Mouse (Mus musculus): Measurements from ENCODE around the gene Akt2. TPM values are rescaled to one million over a fixed set of nuclear protein-coding genes. Genes with fewer than 3 reads are reported as not detected.
"Not testable (repeated sequence)": the region's sequence is repeated elsewhere in the genome, so short reads cannot be mapped to it uniquely, and the experiment has no call there.

The Akt2 gene
- total RNA-seq, 2 experiments from 2014 or later: 168 to 200 TPM

- no peak for DNase-seq
Observed at GRCm38 (mm10) chr7:27613751-27614499, 22.6 kb downstream of the Akt2 start.

DNA sequence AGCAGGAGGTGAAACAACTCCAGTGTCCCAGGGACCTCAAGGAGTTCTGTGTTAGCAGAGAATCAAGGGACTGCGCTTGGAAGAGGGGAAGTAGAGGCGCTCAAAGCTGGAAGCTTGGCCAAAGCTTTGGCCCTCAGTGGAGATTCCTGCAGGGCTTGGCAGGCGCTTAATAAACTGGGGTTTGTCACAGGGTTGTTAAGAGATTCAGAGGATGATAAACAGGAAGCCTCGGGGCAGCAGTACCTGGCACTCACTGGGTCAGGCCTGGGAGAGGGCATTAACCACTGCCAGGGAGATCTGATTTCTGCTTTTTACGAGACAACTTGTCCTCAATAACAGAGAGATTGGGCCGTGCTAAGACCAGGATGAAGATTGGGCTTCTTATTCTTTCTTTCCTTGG lies 29.7 kb downstream of the Akt2 start:
- no peak for DNase-seq

- DNase-seq: no peak
Observed at GRCm38 (mm10) chr7:27622234-27622633, 30.9 kb downstream of the Akt2 start.

DNA sequence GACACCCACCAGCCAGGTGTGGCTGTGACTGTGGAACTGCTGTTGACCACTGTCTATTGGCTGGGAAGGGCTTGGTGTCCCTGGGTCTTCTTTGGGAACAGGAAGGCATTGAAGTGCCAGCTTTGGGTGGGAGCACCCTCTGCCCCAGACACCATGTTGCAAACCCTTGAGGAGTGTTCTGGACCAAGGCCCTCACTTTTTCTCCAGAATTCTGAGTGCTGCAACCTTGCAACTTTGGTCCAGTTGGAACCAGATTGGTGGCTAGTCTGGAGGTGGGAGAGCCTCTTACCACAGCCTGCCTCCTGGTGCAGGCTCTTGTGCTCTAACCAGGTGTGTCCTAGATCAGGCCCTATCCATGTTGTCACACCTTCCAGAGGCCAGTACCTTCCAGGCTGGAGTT lies 33.6 kb downstream of the Akt2 start:
- DNase-seq: no peak

- no peak for DNase-seq
Observed at GRCm38 (mm10) chr7:27627707-27628106, 36.4 kb downstream of the Akt2 start.

DNA sequence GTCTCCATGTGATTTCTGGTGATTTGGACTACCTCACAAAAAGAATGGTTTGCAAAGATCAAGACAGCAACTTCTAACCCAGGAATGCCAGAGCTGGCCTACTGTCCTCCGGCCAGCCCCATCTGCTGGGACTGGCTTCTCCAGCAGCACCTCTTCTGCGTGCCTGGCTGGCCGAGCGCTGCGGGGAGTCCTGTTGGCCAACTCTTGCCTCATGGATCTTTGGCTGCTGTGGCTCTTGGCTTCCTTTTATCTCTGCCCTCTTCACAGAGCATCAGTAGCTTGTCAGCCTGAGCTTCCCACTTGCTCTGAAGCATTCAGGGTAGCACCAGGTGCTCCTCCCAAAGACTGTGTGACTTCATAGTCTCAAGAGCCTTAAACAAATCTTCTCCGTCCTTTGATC lies 36.8 kb downstream of the Akt2 start:
- peak; percentile 34 to 62 for DNase-seq

- not testable (repeated sequence) for DNase-seq
Observed at GRCm38 (mm10) chr7:27628816-27629215, 37.5 kb downstream of the Akt2 start.

DNA sequence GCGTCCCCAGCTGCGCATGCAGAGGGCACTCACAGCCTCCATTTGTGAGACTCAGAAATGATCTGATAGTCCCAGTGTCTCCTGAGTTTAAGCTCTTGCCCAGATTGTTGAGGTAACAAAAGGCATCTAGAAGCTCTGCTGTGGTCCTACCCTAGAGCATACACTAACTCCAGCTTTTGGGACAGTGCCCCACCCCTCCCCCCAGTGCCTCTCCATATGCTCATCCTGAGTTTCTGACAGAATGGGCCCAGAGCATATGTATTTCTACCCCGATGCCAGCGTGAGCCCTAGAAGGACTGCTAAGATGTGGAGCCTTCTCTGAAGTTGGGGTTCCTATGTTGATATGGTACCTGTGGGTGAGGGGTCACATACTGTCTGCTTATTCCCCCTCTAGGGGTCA lies 40.1 kb downstream of the Akt2 start:
- no peak for DNase-seq

DNA sequence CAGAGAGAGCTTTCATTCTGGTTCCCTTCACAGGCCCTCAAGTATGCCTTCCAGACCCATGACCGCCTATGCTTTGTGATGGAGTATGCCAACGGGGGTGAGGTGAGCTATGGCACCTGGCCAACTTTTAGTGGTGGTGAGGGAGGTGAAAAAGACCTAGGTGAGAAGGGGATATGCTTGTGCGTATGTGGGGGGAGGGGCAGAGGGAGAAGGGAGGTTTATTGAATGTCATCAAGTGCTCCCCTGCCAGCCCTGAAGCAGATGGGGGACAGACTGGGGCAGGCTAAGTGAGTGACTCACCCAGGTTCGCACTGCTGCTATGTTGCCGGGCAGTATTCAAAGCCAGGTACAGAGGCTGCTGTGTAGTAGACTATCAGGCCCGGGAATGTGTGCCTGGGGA lies 41.8 kb downstream of the Akt2 start:
- DNase-seq: no peak

DNA sequence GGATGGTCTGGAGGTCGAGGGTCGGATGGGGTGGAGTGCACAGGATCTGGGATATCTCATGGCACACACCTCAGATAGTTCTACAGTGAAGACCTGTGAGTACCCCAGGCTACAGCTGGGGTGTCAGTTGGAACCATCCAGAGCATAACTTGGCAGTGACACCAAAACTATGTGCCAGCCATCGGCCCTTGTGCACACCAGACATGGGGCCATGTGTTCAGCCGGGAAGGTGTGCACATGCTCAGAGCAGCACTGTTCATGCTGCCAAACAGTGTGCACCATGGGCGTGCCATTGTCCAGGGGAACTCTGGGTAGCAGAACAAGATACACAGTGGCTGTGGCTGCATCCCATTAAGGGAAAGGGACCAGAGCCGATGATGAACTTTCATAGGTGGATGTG lies 43.3 kb downstream of the Akt2 start:
- no peak for DNase-seq

DNA sequence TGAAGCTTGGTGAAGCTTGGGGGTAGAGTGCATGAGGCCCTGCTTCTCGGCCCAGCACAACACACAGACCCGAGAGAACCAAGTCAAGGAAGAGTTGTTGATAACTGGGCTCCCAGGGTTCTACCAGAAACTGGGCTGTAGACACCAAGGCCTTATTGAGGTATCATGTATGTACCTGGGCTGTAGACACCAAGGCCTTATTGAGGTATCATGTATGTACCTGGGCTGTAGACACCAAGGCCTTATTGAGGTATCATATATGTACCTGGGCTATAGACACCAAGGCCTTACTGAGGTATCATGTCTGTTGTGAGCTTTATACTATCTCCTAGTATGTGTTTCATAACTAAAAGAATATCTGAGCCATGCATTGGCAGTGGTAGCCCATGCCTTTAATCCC lies 43.7 kb downstream of the Akt2 start:
- not testable (repeated sequence) for DNase-seq

GRCm38 (mm10) chr7:27644471-27644870 lies 53.1 kb downstream of the Akt2 start:
- DNase-seq: no peak

GRCm38 (mm10) chr7:27646516-27646915 lies 55.2 kb downstream of the Akt2 start:
- DNase-seq: no peak

DNA sequence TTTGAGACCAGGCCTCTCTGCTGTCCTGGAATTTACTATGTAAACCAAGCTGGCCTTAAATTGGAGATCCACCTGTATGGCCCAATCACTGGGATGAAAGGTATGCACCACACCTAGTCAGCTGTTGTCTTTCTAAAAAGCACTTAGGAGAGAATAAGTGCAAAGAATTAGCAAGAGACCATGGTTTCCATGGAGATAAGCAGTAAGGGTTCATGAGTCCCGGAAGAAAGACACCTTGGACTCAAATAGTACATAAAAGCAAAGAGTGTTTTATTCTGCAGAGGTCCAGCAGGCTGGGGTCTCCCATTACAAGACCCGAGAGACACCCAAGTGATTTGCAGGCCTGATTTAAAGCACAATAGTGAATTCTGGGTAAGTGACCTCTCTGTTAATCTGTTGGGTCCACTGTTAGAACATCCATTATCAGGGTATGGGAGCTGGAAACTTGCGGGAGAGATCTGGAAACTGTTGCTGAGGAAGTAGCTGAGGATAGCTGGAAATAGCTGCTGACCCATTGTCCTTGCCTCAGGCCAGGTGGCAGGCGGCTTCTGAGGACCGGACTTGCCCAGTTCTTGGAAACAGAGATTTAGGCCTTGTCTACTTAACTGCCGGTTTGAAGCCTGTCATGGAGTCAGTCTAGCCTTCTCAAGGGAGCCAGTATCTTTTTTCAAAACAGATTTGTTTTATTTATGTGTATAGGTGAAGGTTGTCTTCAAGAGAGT lies 56.1 kb downstream of the Akt2 start:
- DNase-seq: no peak

DNA sequence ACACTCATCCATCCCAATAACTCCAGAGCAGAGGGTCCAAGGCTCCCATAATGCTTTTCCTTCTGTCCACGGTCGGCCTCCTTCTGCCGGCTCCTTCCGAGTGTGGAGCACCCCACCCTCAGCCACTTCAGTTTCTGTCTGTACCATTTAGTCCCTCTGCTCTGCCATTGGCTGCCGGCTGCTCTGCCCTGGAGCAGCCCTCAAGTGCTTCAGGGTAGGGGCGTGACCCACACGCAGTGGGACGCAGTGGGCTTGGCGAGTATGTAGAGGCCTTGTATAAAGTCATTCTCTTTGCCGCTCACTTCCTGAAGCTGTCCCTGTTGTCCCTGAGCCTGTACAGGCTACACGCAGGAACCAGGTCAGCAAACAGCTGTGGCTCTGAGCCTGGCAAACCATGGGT lies 58.4 kb downstream of the Akt2 start:
- no peak for DNase-seq

DNA sequence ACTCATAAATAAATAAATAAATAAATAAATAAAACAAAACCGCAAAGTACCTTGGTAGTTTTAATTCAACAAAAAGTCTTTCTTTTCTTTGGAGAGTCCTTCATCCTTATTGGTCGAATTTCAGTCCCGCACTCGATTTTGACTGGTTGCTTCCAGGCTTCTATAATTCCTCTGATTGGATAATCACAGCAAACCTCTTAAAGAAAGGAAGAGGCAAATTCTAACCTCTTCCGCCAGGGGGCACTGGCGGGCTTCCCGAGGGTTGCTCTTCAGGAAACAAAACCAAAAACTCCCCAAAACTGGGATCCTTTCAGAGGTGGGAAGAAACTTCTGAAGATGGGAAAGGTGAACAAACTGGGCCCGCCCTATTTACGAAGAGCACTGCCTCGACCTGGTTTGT lies 59.6 kb downstream of the Akt2 start:
- peak; percentile 61 to 84 for DNase-seq

DNA sequence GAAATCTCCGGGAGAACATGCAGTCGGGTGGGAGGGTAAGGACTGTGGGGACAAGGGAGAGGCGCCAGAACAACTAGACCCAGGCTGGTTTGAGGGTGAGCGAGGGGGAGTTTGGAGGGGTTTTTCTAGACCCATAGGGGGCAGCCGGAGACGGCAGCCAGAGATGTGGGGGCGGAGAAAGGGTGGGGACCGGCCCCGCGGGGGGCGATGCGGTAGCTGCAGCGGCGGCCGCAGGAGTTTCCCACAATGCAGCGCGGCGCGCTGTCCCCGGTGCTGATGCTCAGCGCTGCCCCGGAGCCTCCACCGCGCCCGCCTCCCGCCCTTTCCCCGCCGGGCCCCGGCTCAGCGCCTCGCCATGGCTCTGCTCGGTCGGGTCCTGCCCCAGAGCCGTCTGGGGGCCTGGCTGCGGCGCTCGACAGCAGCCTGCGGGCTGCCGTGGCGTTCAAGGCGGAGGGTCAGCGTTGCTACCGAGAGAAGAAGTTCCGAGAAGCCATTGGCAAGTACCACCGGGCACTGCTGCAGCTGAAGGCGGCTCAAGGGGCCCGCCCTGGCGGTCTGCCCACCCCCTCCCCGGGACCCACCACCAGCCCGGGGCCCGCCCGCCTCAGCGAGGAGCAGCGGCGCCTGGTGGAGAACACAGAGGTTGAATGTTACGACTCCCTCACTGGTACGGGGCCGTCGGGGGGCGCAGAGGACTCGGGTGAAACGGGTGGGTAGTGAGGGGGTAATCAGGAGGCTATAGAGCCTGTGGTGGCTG lies 62.5 kb downstream of the Akt2 start, which contains the start of gene Ttc9b:
Gene Ttc9b, plus strand, starts transcription at position 235 of the 757 bp plus-strand sequence.
- DNase-seq: peak in 1 of 2 experiments; percentile 27

- peak in 1 of 2 experiments; percentile 32 for DNase-seq
Observed at GRCm38 (mm10) chr7:27654607-27655276, 63.4 kb downstream of the Akt2 start.

DNA sequence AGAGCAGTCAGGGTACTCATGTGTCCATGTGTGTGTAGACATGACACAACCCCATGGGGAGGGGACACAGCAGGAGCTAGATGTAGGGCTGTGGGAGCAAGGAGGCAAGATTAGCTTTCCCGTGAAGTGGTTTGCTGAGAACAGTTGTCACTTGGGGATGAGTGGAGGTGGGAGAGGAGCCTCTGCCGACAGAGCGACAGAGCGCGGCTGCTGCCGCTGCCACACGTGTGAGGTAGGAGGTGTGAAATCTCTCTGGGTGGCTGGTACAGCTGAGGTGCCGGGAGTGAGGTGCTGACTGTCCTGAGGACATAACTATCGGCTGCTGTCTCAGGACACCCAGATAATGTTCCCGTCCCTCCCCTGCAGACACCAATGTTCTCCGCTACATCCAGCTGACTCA lies 64.2 kb downstream of the Akt2 start:
- DNase-seq: no peak

GRCm38 (mm10) chr7:27656600-27656999 lies 65.2 kb downstream of the Akt2 start:
- DNase-seq: no peak

- DNase-seq: no peak
Observed at GRCm38 (mm10) chr7:27657824-27658395, 66.6 kb downstream of the Akt2 start.

Measured in heart, adult 18-20 months (tissue).